Mouse (Mus musculus) C2C12 (cell line): ENCODE measurements around the gene Acvr1.

Experiments
- CEBPB ChIP-seq: IDR thresholded peaks from one replicate; pipeline ENCODE4 v1.6.1; 2011; ENCODE audit warnings: low read depth, mild to moderate bottlenecking, control low read depth, moderate library complexity
- CTCF ChIP-seq: IDR thresholded peaks from one replicate; pipeline ENCODE4 v1.5.1; 2011; ENCODE audit not compliant: control insufficient read depth, insufficient read depth, insufficient read length
- FOSL1 ChIP-seq: IDR thresholded peaks from one replicate; pipeline ENCODE4 v1.8.0; 2011; ENCODE audit warnings: mild to moderate bottlenecking, low read length; ENCODE audit not compliant: poor library complexity, insufficient read depth, severe bottlenecking
- MAX ChIP-seq: IDR thresholded peaks from one replicate; pipeline ENCODE4 v1.6.1; 2011; ENCODE audit warnings: mild to moderate bottlenecking, control low read depth
- MYOD1 ChIP-seq: IDR thresholded peaks from one replicate; pipeline ENCODE4 v1.6.1; 2011; ENCODE audit warnings: low read depth; ENCODE audit not compliant: control insufficient read depth, insufficient read length
- MYOG ChIP-seq: IDR thresholded peaks from one replicate; pipeline ENCODE4 v1.6.1; 2011; ENCODE audit not compliant: control insufficient read depth, insufficient read length; ENCODE audit errors: extremely low read depth
- USF1 ChIP-seq: IDR thresholded peaks from one replicate; pipeline ENCODE4 v1.6.1; 2011; ENCODE audit warnings: low read depth, mild to moderate bottlenecking, control low read depth, moderate library complexity

DNA sequence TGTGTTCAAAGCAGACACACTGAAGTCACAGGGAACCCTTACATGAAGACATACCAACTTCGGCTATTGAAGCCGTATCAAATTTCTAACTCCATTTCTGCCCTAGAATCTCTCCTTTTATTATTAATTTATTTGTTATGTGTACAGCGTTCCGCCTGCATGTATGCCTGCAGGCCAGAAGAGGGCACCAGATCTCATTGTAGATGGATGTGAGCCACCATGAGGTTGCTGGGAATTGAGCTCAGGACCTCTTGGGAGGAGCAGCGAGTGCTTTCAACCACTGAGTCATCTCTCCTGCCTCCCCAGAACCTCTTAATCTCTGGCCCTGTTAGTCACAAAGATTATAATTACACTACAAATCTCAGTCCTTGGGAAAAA lies 109.5 kb downstream of the Acvr1 start:
- no peak for TF ChIP-seq USF1
- no peak for TF ChIP-seq CTCF
- no peak for TF ChIP-seq MAX
- TF ChIP-seq MYOD1 = no peak
- TF ChIP-seq CEBPB = no peak
- TF ChIP-seq MYOG = no peak
- no peak for TF ChIP-seq FOSL1
